Mouse (Mus musculus) skeletal muscle tissue, adult 2 months (tissue): ENCODE measurements around the gene Trip13.
A peak's percentile ranks its signal among the peaks of the same experiment; 100 is the strongest.

Experiments
- DNase-seq: peaks from one replicate; pipeline ENCODE4 v3.0.0-alpha.2; 2012; ENCODE audit warnings: low read depth, low spot score

The Trip13 gene

DNA sequence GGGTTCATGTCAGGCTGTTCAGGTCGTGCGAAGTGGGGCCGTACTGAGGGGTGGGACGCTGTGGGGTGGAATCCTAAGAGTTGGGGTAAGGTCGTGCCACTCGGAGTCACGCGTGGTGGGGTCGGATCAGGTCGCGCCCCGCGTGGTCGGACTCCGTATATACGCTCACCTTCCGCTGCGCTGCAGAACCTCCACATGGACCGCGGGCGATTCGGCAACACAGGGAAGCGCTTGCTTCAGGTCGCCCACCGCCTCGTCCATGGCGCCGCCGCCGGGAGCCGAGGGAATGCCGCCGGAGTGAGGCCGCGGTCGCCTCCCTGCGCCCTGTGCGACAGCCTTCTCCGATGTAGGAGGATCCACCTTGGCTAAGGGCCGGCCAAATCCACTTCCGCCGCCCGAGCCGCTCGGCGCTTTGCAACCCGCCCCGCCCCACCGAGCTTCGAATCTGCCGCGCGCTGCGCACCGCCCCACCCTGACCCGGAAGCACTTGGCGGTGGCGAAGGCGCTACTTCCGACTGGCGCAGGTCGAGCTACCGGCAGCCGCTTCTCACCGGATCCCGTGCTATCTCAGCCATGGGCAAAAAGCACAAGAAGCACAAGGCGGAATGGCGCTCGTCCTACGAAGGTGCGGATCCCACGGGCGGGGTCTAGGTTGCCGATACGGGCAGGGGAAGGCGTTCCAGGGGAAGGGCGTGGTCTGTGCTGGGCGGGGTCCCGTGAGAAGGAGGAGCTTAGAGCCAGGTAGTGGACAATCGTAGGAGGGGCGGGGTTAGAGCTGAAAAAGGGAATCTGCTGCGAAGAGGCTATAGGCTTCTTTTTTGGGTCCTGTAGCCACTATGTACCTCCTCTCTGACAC lies at the start of gene Trip13, which contains the start of gene Brd9:
Trip13 (minus strand) TSS at position 464 of the 856 bp plus-strand sequence.
Brd9 (plus strand) TSS at position 491 of the 856 bp plus-strand sequence.
- DNase-seq = peak; percentile 74

DNA sequence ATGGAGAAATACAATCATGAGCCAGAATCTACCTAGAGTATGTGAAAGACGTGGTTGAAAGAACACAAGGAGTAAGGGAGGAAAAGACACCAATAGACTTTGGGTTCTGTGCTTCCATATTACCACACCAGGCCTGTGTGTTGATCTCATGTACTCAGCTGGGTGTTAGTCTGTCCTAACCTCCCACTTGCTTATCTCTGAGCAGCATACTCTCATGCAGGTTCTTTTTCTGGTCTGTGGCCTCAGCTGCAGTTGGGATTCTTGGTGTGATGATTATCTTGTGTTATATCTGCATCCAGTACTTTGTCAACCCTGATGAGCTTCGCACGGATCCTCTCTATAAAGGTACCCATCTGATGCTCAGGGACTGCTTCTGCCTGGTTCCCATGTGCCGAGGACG lies 39.4 kb upstream of the Trip13 start:
- no peak for DNase-seq

DNA sequence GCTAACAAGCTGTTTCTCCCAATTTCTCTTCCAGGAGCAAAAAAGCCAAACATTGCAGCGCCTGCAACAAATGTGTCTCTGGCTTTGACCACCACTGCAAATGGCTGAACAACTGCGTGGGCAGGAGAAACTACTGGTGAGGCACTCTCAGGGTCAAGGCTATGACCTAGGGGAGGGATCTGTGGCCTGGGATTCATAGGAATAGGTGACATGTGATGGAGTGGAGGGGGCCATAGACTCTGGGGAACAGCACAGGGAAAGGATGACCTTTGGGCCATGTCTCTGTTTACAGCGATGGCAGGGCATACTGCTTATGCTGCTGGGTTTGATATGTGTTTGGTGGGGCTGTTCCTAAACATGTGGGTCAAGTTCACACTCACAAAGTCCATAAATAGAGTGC lies 36.9 kb upstream of the Trip13 start:
- no peak for DNase-seq

GRCm38 (mm10) chr13:73970545-73971448 lies 33.2 kb upstream of the Trip13 start:
- peak; percentile 87 for DNase-seq

- DNase-seq = no peak
Measured at GRCm38 (mm10) chr13:73963551-73963950, 26.0 kb upstream of the Trip13 start, which contains the start of gene Zdhhc11. Gene Zdhhc11 (plus strand): TSS chr13:73963851.

- no peak for DNase-seq
Measured at GRCm38 (mm10) chr13:73961177-73961576, 23.6 kb upstream of the Trip13 start.

GRCm38 (mm10) chr13:73960117-73960652 lies 22.6 kb upstream of the Trip13 start:
- DNase-seq = no peak

DNA sequence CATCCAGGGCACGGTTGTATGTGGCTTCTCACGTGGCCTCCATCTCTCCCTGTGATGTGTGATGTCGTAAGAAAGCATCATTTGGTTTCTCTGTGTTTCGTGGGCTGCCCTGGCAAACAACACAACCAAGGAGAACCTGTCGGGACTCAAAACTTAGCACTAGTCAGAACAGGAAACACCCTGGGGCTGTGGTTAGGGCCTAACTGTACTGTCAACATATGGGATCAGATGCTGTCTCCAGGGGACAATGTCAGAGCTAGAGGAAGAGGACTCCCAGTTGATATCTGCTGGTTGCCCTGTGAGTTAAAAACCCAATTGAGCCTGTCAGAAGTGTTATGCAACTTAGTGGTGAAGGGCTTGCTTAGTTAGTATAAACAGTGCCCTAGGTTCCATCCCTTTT lies 17.9 kb upstream of the Trip13 start:
- DNase-seq = no peak

DNA sequence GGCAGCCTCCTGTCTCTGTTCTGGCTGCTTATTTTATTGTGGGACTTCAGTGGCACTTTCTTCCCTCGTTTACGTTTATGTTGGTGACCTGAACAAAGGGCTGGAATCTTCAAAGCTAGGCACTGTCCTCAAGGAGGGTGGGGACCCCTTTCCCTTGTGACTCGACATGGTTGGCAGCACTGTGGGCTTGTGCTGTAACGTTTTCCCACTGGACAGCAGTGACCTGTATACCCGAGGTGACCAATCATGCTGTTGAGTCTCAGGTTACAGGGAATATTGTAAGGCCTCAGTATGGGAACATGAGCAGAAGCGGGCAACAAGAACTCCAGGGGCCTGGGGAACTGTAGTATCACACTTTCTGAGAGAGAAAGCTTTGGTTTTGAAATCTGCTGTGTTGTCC lies 17.1 kb upstream of the Trip13 start:
- DNase-seq = no peak

- no peak for DNase-seq
Measured at GRCm38 (mm10) chr13:73953551-73954130, 16.1 kb upstream of the Trip13 start.

GRCm38 (mm10) chr13:73944606-73945005 lies 7.0 kb upstream of the Trip13 start:
- no peak for DNase-seq

- no peak for DNase-seq
Measured at GRCm38 (mm10) chr13:73939101-73939500, 1.5 kb upstream of the Trip13 start.

DNA sequence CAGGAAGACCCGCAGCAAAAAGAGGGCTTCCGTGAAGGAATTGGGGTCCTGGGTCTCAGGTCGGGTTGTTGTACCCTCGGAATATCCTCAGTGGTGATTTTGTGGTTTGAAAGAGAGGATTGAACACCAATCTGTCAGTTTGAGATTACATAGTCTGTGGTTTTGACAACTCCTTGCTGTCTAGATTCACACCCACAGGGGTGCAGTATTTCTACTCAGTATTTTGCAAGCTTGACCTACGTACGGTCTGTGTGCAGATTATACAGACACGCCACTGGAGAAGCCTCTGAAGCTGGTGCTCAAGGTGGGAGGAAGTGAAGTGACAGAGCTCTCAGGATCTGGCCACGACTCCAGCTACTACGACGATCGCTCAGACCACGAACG lies 585 bp upstream of the Trip13 start:
- no peak for DNase-seq

- DNase-seq = no peak
Measured at GRCm38 (mm10) chr13:73936938-73937320, 655 bp downstream of the Trip13 start.

DNA sequence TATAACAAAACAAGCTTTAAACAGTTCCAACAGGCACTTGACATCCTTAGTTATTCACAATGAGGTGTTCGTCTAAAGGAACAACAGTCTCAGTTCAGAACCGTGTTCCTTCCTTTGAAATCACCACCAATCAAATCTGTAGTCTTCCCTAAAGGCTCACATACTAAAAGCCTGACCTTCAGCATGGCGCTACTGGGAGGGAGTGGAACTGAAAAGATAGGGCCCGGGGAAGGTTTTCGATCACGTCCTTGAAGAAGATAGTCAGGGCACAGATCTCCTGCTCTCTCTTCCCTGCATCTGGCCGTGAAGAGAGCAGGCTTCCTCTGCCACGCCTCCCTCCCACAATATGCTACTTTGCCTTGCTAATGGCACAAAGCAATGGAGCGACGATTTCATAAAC lies 5.4 kb downstream of the Trip13 start:
- DNase-seq = no peak

DNA sequence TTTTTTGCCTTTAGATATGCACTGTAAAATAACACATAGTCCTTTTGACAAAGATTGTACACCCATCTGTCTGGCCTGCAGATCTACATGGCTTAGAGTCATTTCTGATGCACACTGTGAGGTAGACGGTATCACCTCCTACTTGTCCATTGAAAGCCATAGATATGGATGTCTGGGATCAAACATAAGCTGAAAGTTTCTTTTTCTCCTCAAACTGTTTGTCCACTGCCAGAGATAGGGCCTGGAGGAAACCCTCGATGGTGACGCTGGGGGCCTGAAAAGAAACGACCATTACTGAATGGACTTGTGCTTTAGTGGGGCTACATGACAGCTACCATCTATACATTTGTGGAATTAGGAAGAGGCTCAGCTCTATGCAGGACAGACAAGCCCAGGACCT lies 24.5 kb downstream of the Trip13 start:
- DNase-seq = no peak

- no peak for DNase-seq
Measured at GRCm38 (mm10) chr13:73907683-73908412, 29.7 kb downstream of the Trip13 start.

GRCm38 (mm10) chr13:73907136-73907535 lies 30.4 kb downstream of the Trip13 start:
- no peak for DNase-seq

DNA sequence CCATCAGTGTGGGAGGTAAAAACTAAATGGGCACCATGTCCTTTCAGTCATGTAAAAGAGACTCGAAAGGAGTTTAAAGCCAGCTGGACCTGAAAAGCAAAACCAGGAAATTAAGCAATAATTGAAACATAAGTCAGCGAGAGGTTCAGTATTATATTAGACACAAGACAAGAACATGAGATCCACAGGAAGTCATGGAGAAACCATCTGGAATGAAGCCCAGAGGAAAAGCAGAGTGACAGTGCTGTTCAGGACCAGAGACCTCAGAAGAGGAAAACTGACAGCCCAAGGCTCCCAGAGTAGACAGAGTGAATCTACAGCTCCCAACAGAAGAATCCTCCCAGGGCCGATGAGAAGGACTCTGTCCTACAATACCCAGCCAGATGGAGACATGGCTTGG lies 40.0 kb downstream of the Trip13 start:
- no peak for DNase-seq

- no peak for DNase-seq
Measured at GRCm38 (mm10) chr13:73892493-73893178, 44.9 kb downstream of the Trip13 start.
